Mouse (Mus musculus) hindlimb bud, embryonic 11.5 days (tissue): ENCODE measurements at regions not wholly inside any gene's neighbourhood (a gene's known extent, or its start where the extent isn't known, plus 50 kb on each side); places are given as distances from the start of the nearest gene placed in this dataset.
"Not testable (repeated sequence)": the region's sequence is repeated elsewhere in the genome, so short reads cannot be mapped to it uniquely, and the experiment has no call there.

ENCODE experiments used
- DNase-seq: peaks from one replicate; pipeline ENCODE4 v3.0.0-alpha.2; 2012; ENCODE audit warnings: low read depth, low spot score; ENCODE audit errors: extremely low spot score

- DNase-seq = no peak
Measured at GRCm38 (mm10) chr5:64683419-64683818, 119.8 kb upstream of the Klf3 start.

GRCm38 (mm10) chr5:64684275-64684674, 118.9 kb upstream of the Klf3 start:
- no peak for DNase-seq

- DNase-seq = no peak
Measured at GRCm38 (mm10) chr5:64690148-64690547, 113.0 kb upstream of the Klf3 start.

GRCm38 (mm10) chr5:64691406-64692100, 111.6 kb upstream of the Klf3 start:
- DNase-seq = no peak

- DNase-seq = no peak
Measured at GRCm38 (mm10) chr5:64692335-64692734, 110.9 kb upstream of the Klf3 start.

GRCm38 (mm10) chr5:64693616-64694015, 109.6 kb upstream of the Klf3 start:
- no peak for DNase-seq

- no peak for DNase-seq
Measured at GRCm38 (mm10) chr5:64694606-64695005, 108.6 kb upstream of the Klf3 start.

- no peak for DNase-seq
Measured at GRCm38 (mm10) chr5:64696099-64696498, 107.1 kb upstream of the Klf3 start.

- no peak for DNase-seq
Measured at GRCm38 (mm10) chr5:64697466-64697865, 105.7 kb upstream of the Klf3 start.

GRCm38 (mm10) chr5:64698458-64699116, 104.6 kb upstream of the Klf3 start:
- DNase-seq = no peak

- no peak for DNase-seq
Measured at GRCm38 (mm10) chr5:64700030-64700429, 103.2 kb upstream of the Klf3 start.

GRCm38 (mm10) chr5:64701219-64701779, 101.9 kb upstream of the Klf3 start:
- DNase-seq = no peak

GRCm38 (mm10) chr5:64701780-64702231, 101.4 kb upstream of the Klf3 start:
- no peak for DNase-seq

GRCm38 (mm10) chr5:64702404-64702803, 100.8 kb upstream of the Klf3 start:
- DNase-seq = not testable (repeated sequence)

GRCm38 (mm10) chr5:64703091-64703872, 99.9 kb upstream of the Klf3 start:
- no peak for DNase-seq

GRCm38 (mm10) chr5:64704144-64704543, 99.0 kb upstream of the Klf3 start:
- DNase-seq = no peak

- no peak for DNase-seq
Measured at GRCm38 (mm10) chr5:64706586-64706985, 96.6 kb upstream of the Klf3 start.

- DNase-seq = no peak
Measured at GRCm38 (mm10) chr5:64709146-64709545, 94.0 kb upstream of the Klf3 start.

- no peak for DNase-seq
Measured at GRCm38 (mm10) chr5:64710236-64710635, 93.0 kb upstream of the Klf3 start.

GRCm38 (mm10) chr5:64710968-64711367, 92.2 kb upstream of the Klf3 start:
- DNase-seq = no peak

- DNase-seq = no peak
Measured at GRCm38 (mm10) chr5:64714221-64714653, 89.0 kb upstream of the Klf3 start.
